Mouse (Mus musculus) kidney, adult 9 months (tissue): ENCODE data around the gene Meis2.

ENCODE experiments used
- DNase-seq: peaks from one replicate; pipeline ENCODE4 v3.0.0; 2022

The Meis2 gene

GRCm38 (mm10) chr2:116045048-116045447 lies 20.6 kb downstream of the Meis2 start:
- no peak for DNase-seq

GRCm38 (mm10) chr2:116042934-116043698 lies 22.5 kb downstream of the Meis2 start:
- DNase-seq: no peak

- DNase-seq: no peak
Measured at GRCm38 (mm10) chr2:116042447-116042846, 23.2 kb downstream of the Meis2 start.

GRCm38 (mm10) chr2:116041683-116042262 lies 23.9 kb downstream of the Meis2 start:
- DNase-seq: no peak

GRCm38 (mm10) chr2:116035345-116035744 lies 30.3 kb downstream of the Meis2 start:
- DNase-seq: no peak

- DNase-seq: no peak
Measured at GRCm38 (mm10) chr2:116028127-116028526, 37.5 kb downstream of the Meis2 start.

GRCm38 (mm10) chr2:116022876-116023275 lies 42.8 kb downstream of the Meis2 start:
- DNase-seq: no peak

GRCm38 (mm10) chr2:116021931-116022330 lies 43.7 kb downstream of the Meis2 start:
- no peak for DNase-seq

- DNase-seq: peak; percentile 74
Measured at GRCm38 (mm10) chr2:116021046-116021445, 44.6 kb downstream of the Meis2 start.

- DNase-seq: no peak
Measured at GRCm38 (mm10) chr2:116020451-116020951, 45.1 kb downstream of the Meis2 start.

- DNase-seq: no peak
Measured at GRCm38 (mm10) chr2:116019959-116020358, 45.7 kb downstream of the Meis2 start.

- DNase-seq: peak; percentile 35
Measured at GRCm38 (mm10) chr2:116019466-116019794, 46.2 kb downstream of the Meis2 start.

GRCm38 (mm10) chr2:116018781-116019465 lies 46.7 kb downstream of the Meis2 start:
- DNase-seq: no peak

GRCm38 (mm10) chr2:116015520-116015919 lies 50.1 kb downstream of the Meis2 start:
- no peak for DNase-seq

- no peak for DNase-seq
Measured at GRCm38 (mm10) chr2:116010469-116010868, 55.2 kb downstream of the Meis2 start.

GRCm38 (mm10) chr2:116010061-116010460 lies 55.6 kb downstream of the Meis2 start:
- DNase-seq: no peak

- no peak for DNase-seq
Measured at GRCm38 (mm10) chr2:116009097-116009970, 56.3 kb downstream of the Meis2 start.

- DNase-seq: no peak
Measured at GRCm38 (mm10) chr2:116002354-116002753, 63.3 kb downstream of the Meis2 start.

GRCm38 (mm10) chr2:116001352-116002138 lies 64.1 kb downstream of the Meis2 start:
- DNase-seq: peak; percentile 17

- DNase-seq: no peak
Measured at GRCm38 (mm10) chr2:116000514-116000913, 65.1 kb downstream of the Meis2 start.

- DNase-seq: no peak
Measured at GRCm38 (mm10) chr2:115998802-115999201, 66.8 kb downstream of the Meis2 start.

- DNase-seq: no peak
Measured at GRCm38 (mm10) chr2:115996438-115996837, 69.2 kb downstream of the Meis2 start.
